24 mouse cellular contexts compared by ENCODE assay signal in the genomic region with DNA sequence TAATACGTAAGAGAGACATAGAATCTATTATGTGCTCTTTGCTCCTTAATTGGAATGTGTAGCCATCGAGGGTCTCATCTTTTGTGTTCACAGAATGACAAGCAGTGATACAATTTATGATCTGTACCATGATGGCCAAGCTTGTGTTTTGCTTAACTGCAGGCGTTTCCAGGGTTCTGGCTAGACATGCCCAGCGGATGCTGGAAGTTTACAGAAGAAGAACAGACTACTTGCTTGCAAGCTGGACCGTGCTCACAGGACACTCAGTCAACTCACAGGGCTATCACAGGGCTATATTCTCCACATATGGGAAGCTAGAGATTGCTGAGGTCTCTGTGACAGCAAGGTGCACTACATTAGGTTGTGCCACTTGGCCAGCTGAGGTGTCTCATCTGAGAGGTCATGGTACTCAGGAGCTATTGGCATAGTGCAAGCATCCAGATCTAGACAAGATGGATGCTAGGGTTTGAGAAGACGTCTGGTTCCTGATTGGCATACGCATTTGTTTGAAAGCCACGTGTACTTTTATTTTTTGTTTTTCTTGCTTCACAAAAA.
DNase-seq lines count a peak whose midpoint lies in the region; ATAC-seq and TF ChIP-seq lines count a peak whose summit lies in the region.
"Had no signal": no experiment of that assay in that cellular context is flagged by ENCODE, and none has a peak within 500 bp of the region (broad histone marks: within the 10 kb centered on the region; RNA-seq: fewer than 3 reads in every experiment).

No protein-coding gene starts in this region.

- H3K4me3 ChIP-seq in kidney, embryonic 15.5 days (replicated peaks): no peak overlapping the region
- no peak overlapping the region for H3K4me3 ChIP-seq in kidney, embryonic 14.5 days (ENCODE audit: low read length)
- no peak overlapping the region for H3K4me3 ChIP-seq in midbrain, embryonic 11.5 days (ENCODE audit: low read depth, low read length)
- no peak overlapping the region for H3K4me3 ChIP-seq in midbrain, embryonic 10.5 days
- H3K4me3 ChIP-seq in cerebellum, adult 2 months (replicated peaks; ENCODE audit: insufficient read depth, low read depth, low read length): no peak overlapping the region
- H3K4me3 ChIP-seq: erythroblast, embryonic 14.5 days; forebrain, embryonic 12.5 days; heart, adult 2 months; heart, embryonic 13.5 days had no signal

- H3K9me3 ChIP-seq in kidney, embryonic 15.5 days (replicated peaks): no peaks in the 10 kb centered on the region
- no peaks in the 10 kb centered on the region for H3K9me3 ChIP-seq in kidney, embryonic 14.5 days (ENCODE audit: control insufficient read depth, low read length)
- no peaks in the 10 kb centered on the region for H3K9me3 ChIP-seq in midbrain, embryonic 11.5 days (ENCODE audit: control insufficient read depth, low read length)
- H3K9me3 ChIP-seq in midbrain, embryonic 10.5 days (replicated peaks): no peaks in the 10 kb centered on the region
- H3K9me3 ChIP-seq: forebrain, embryonic 12.5 days; heart, embryonic 13.5 days had no signal

- 0 out of 2 replicates have a peak overlapping the region, but pooled peaks have one; percentile 27 for H3K27ac ChIP-seq in kidney, embryonic 15.5 days
- no peak overlapping the region for H3K27ac ChIP-seq in kidney, embryonic 14.5 days (ENCODE audit: low read depth, low read length)
- no peak overlapping the region for H3K27ac ChIP-seq in midbrain, embryonic 11.5 days (ENCODE audit: low read depth, low read length)
- no peak overlapping the region for H3K27ac ChIP-seq in midbrain, embryonic 10.5 days (replicated peaks)
- H3K27ac ChIP-seq in cerebellum, adult 2 months (ENCODE audit: insufficient read depth, low read length): no peak overlapping the region
- H3K27ac ChIP-seq: forebrain, embryonic 12.5 days; liver, embryonic 14.5 days had no signal

- peak; percentile 64 for DNase-seq in midbrain, embryonic 11.5 days (ENCODE audit: low spot score, missing footprints)
- no peak for DNase-seq in midbrain, embryonic 10.5 days (ENCODE audit: low spot score)
- peak; percentile 77 for DNase-seq in lung, postnatal 10 days
- no peak for DNase-seq in thymus, postnatal 14 days
- no peak for DNase-seq in cerebellum, adult 2 months
- DNase-seq: adrenal gland, adult 2 months; B cell, adult 2 months; forebrain, postnatal 0 days; gastrocnemius, postnatal 25 days; layer of hippocampus, postnatal 36 days; liver; right cerebral cortex, adult 18-20 months; right cerebral cortex, postnatal 4 days; thymus, adult 2 months; thymus, postnatal 4 days had no signal

- H3K4me1 ChIP-seq in kidney, embryonic 15.5 days: peaks cover 35% of the 10 kb centered on the region
- H3K4me1 ChIP-seq in kidney, embryonic 14.5 days (ENCODE audit: control insufficient read depth, insufficient read depth, low read length): peaks cover 8% of the 10 kb centered on the region; the same call in 1 of the 2 replicates
- no peaks in the 10 kb centered on the region for H3K4me1 ChIP-seq in midbrain, embryonic 11.5 days (ENCODE audit: control insufficient read depth, insufficient read depth, low read length)
- peaks cover 12% of the 10 kb centered on the region for H3K4me1 ChIP-seq in midbrain, embryonic 10.5 days
- peaks cover 27% of the 10 kb centered on the region; the same call in 1 of the 2 replicates for H3K4me1 ChIP-seq in cerebellum, adult 2 months (ENCODE audit: control insufficient read depth, insufficient read depth, low read length)

- no peak for TF ChIP-seq CTCF in cerebellum, adult 2 months (IDR thresholded peaks at IDR 0.05; ENCODE audit: borderline replicate concordance, insufficient read depth, low read depth, low read length)

- no peaks in the 10 kb centered on the region for H3K27me3 ChIP-seq in kidney, embryonic 15.5 days
- no peaks in the 10 kb centered on the region for H3K27me3 ChIP-seq in kidney, embryonic 14.5 days (ENCODE audit: control insufficient read depth, insufficient read depth, low read length)
- H3K27me3 ChIP-seq in midbrain, embryonic 11.5 days (ENCODE audit: control insufficient read depth, insufficient read depth, low read length): no peaks in the 10 kb centered on the region
- no peaks in the 10 kb centered on the region for H3K27me3 ChIP-seq in midbrain, embryonic 10.5 days (ENCODE audit: low read depth, poor library complexity, severe bottlenecking)
- no peaks in the 10 kb centered on the region for H3K27me3 ChIP-seq in cerebellum, adult 2 months (ENCODE audit: control insufficient read depth, insufficient read depth, low read length)
- H3K27me3 ChIP-seq: forebrain, embryonic 12.5 days; heart, embryonic 13.5 days had no signal

- H3K9ac ChIP-seq in kidney, embryonic 15.5 days: no peak overlapping the region
- H3K9ac ChIP-seq in kidney, embryonic 14.5 days (ENCODE audit: low read depth, low read length): no peak overlapping the region
- no peak overlapping the region for H3K9ac ChIP-seq in midbrain, embryonic 11.5 days (ENCODE audit: low read length)
- H3K9ac ChIP-seq: forebrain, embryonic 12.5 days; forebrain, postnatal 0 days; liver, embryonic 14.5 days had no signal

- H3K4me2 ChIP-seq in kidney, embryonic 15.5 days: no peak overlapping the region
- H3K4me2 ChIP-seq in kidney, embryonic 14.5 days (replicated peaks; ENCODE audit: low read depth, low read length): no peak overlapping the region
- no peak overlapping the region for H3K4me2 ChIP-seq in midbrain, embryonic 11.5 days
- H3K4me2 ChIP-seq: forebrain, embryonic 12.5 days had no signal

- H3K36me3 ChIP-seq in kidney, embryonic 15.5 days: no peaks in the 10 kb centered on the region
- no peaks in the 10 kb centered on the region for H3K36me3 ChIP-seq in kidney, embryonic 14.5 days (ENCODE audit: control insufficient read depth, insufficient read depth, low read length)
- no peaks in the 10 kb centered on the region for H3K36me3 ChIP-seq in midbrain, embryonic 11.5 days (ENCODE audit: control insufficient read depth, insufficient read depth, low read length)
- H3K36me3 ChIP-seq in midbrain, embryonic 10.5 days: no peaks in the 10 kb centered on the region
- H3K36me3 ChIP-seq: forebrain, embryonic 12.5 days; heart, embryonic 13.5 days had no signal

- ATAC-seq in kidney, embryonic 15.5 days (replicated peaks; ENCODE audit: low FRiP score): no peak; the same call in 1 of the 2 replicates
- no peak for ATAC-seq in kidney, embryonic 14.5 days (ENCODE audit: low FRiP score, low TSS enrichment)
- ATAC-seq in midbrain, embryonic 11.5 days (ENCODE audit: low FRiP score): no peak
- ATAC-seq: forebrain, postnatal 0 days; hindbrain, embryonic 16.5 days; midbrain, embryonic 16.5 days had no signal

- no peak for TF ChIP-seq POLR2A in cerebellum, adult 2 months (IDR thresholded peaks at IDR 0.05; ENCODE audit: borderline replicate concordance, insufficient read depth, low read length)

- 64% methylated on average over 8 of the region's 8 CpGs for WGBS in kidney, embryonic 15.5 days
- 68% methylated on average over 8 of the region's 8 CpGs for WGBS in kidney, embryonic 14.5 days
- 86% methylated on average over 8 of the region's 8 CpGs for WGBS in midbrain, embryonic 11.5 days
- 90% methylated on average over 8 of the region's 8 CpGs for WGBS in midbrain, embryonic 10.5 days
- 95% methylated on average over 8 of the region's 8 CpGs for WGBS in cerebellum, adult 2 months

Comparison
In these comparisons a context has a peak if more than half of its experiments do, and no peak if none do; other contexts are left out.
1. DNase-seq: peak in midbrain, embryonic 11.5 days (single experiment) and lung, postnatal 10 days (single experiment); none in midbrain, embryonic 10.5 days (single experiment), thymus, postnatal 14 days (single experiment) and cerebellum, adult 2 months (0 of 2).